Comparison of ENCODE assay signal across 9 mouse cellular contexts in genomic region chr5:35131773-35132172, GRCm38 (mm10). TPM values are rescaled to one million over a fixed set of nuclear protein-coding genes. Genes with fewer than 3 reads are reported as not detected.
A peak's percentile ranks its signal among the peaks of the same experiment; 100 is the strongest.
DNase-seq lines count a peak whose midpoint lies in the region; ATAC-seq and TF ChIP-seq lines count a peak whose summit lies in the region.
"Had no signal": no experiment of that assay in that cellular context is flagged by ENCODE, and none has a peak within 500 bp of the region (broad histone marks: within the 10 kb centered on the region; RNA-seq: fewer than 3 reads in every experiment).

No protein-coding gene starts in this region.

- H3K4me2 ChIP-seq in embryonic facial prominence, embryonic 11.5 days (ENCODE audit: low read depth, low read length): no peak overlapping the region
- H3K4me2 ChIP-seq in liver, embryonic 12.5 days: no peak overlapping the region
- no peak overlapping the region for H3K4me2 ChIP-seq in neural tube, embryonic 11.5 days (ENCODE audit: low read depth)
- H3K4me2 ChIP-seq in stomach, embryonic 14.5 days (replicated peaks; ENCODE audit: low read depth, low read length): no peak overlapping the region
- H3K4me2 ChIP-seq: embryonic facial prominence, embryonic 15.5 days had no signal

- no peak; the same call in 1 of the 2 replicates for ATAC-seq in embryonic facial prominence, embryonic 11.5 days (replicated peaks; ENCODE audit: insufficient number of reproducible peaks, low FRiP score, low TSS enrichment, low read depth)
- peak; percentile 42; the same call in 1 of the 2 replicates for ATAC-seq in liver, embryonic 12.5 days
- ATAC-seq in neural tube, embryonic 11.5 days (ENCODE audit: insufficient read depth, low FRiP score, low TSS enrichment): no peak
- 0 out of 2 replicates have a peak, but pooled peaks have one; percentile 35 for ATAC-seq in stomach, embryonic 14.5 days (ENCODE audit: insufficient number of reproducible peaks, insufficient read depth, low FRiP score, low read depth)

- H3K9ac ChIP-seq in embryonic facial prominence, embryonic 11.5 days (replicated peaks; ENCODE audit: low read length): no peak overlapping the region
- H3K9ac ChIP-seq in heart, adult 2 months (ENCODE audit: low read depth, low read length): no peak overlapping the region
- no peak overlapping the region for H3K9ac ChIP-seq in liver, embryonic 12.5 days
- H3K9ac ChIP-seq in neural tube, embryonic 11.5 days (ENCODE audit: low read length): no peak overlapping the region
- no peak overlapping the region for H3K9ac ChIP-seq in stomach, embryonic 14.5 days (replicated peaks; ENCODE audit: low read depth, low read length)
- H3K9ac ChIP-seq: embryonic facial prominence, embryonic 15.5 days had no signal

- no peak overlapping the region for H3K27ac ChIP-seq in embryonic facial prominence, embryonic 11.5 days (replicated peaks; ENCODE audit: low read depth, low read length)
- H3K27ac ChIP-seq in heart, adult 2 months: no peak overlapping the region
- H3K27ac ChIP-seq in liver, embryonic 12.5 days: no peak overlapping the region
- no peak overlapping the region for H3K27ac ChIP-seq in neural tube, embryonic 11.5 days (ENCODE audit: low read depth, low read length)
- H3K27ac ChIP-seq in stomach, embryonic 14.5 days (ENCODE audit: low read length): no peak overlapping the region
- H3K27ac ChIP-seq: embryonic facial prominence, embryonic 15.5 days had no signal

- no peaks in the 10 kb centered on the region for H3K79me2 ChIP-seq in heart, adult 2 months (replicated peaks; ENCODE audit: control insufficient read depth, insufficient read depth, low read length)

- no peak for TF ChIP-seq POLR2A in heart, adult 2 months (IDR thresholded peaks at IDR 0.05; ENCODE audit: insufficient read depth, low read depth, low read length)

- intact Hi-C loops in heart, adult 2 months (cut with DNase I): loop anchor here (2.0 to 5.0 kb wide), 2 partner anchors 81 to 144 kb away; no protein-coding TSS in a partner anchor

- WGBS in embryonic facial prominence, embryonic 11.5 days: 9% methylated on average over 7 of the region's 7 CpGs
- 6% methylated on average over 7 of the region's 7 CpGs for WGBS in heart, adult 2 months
- WGBS in liver, embryonic 12.5 days (ENCODE audit: insufficient replicate concordance): 10% methylated on average over 7 of the region's 7 CpGs
- 6% methylated on average over 7 of the region's 7 CpGs for WGBS in neural tube, embryonic 11.5 days
- 5% methylated on average over 7 of the region's 7 CpGs for WGBS in stomach, embryonic 14.5 days

- DNase-seq in B cell, adult 2 months: peak; percentile 70 to 72
- peak; percentile 86 for DNase-seq in adrenal gland, postnatal 25 days
- peak; percentile 88 for DNase-seq in embryonic facial prominence, embryonic 11.5 days (ENCODE audit: low spot score)
- DNase-seq in heart, adult 2 months: peak; percentile 81
- peak; percentile 93 for DNase-seq in kidney, postnatal 10 days
- peak; percentile 85 for DNase-seq in neural tube, embryonic 11.5 days (ENCODE audit: low spot score)

- no peak overlapping the region for H3K4me3 ChIP-seq in embryonic facial prominence, embryonic 11.5 days (ENCODE audit: low read depth, low read length)
- no peak overlapping the region for H3K4me3 ChIP-seq in heart, adult 2 months
- no peak overlapping the region for H3K4me3 ChIP-seq in liver, embryonic 12.5 days
- no peak overlapping the region for H3K4me3 ChIP-seq in neural tube, embryonic 11.5 days (ENCODE audit: low read depth, low read length)
- no peak overlapping the region for H3K4me3 ChIP-seq in stomach, embryonic 14.5 days (ENCODE audit: low read depth, low read length)
- H3K4me3 ChIP-seq: embryonic facial prominence, embryonic 15.5 days had no signal

- peak; percentile 90 for TF ChIP-seq CTCF in heart, adult 2 months (IDR thresholded peaks at IDR 0.05)

- H3K9me3 ChIP-seq in embryonic facial prominence, embryonic 11.5 days (replicated peaks; ENCODE audit: control insufficient read depth, low read length): no peaks in the 10 kb centered on the region
- H3K9me3 ChIP-seq in liver, embryonic 12.5 days (replicated peaks): 0 out of 2 replicates have a peak, but pooled peaks cover 4% of the 10 kb centered on the region
- no peaks in the 10 kb centered on the region for H3K9me3 ChIP-seq in neural tube, embryonic 11.5 days (ENCODE audit: control insufficient read depth, low read length)
- H3K9me3 ChIP-seq in stomach, embryonic 14.5 days (ENCODE audit: control insufficient read depth, low read depth, low read length): no peaks in the 10 kb centered on the region
- H3K9me3 ChIP-seq: embryonic facial prominence, embryonic 15.5 days had no signal

- no peaks in the 10 kb centered on the region for H3K27me3 ChIP-seq in embryonic facial prominence, embryonic 11.5 days (ENCODE audit: control insufficient read depth, insufficient read depth, low read length)
- no peaks in the 10 kb centered on the region for H3K27me3 ChIP-seq in heart, adult 2 months (ENCODE audit: control insufficient read depth, insufficient read depth, low read length)
- H3K27me3 ChIP-seq in liver, embryonic 12.5 days (replicated peaks): peaks cover 18% of the 10 kb centered on the region
- no peaks in the 10 kb centered on the region for H3K27me3 ChIP-seq in neural tube, embryonic 11.5 days (ENCODE audit: control insufficient read depth, insufficient read depth, low read length)
- no peaks in the 10 kb centered on the region for H3K27me3 ChIP-seq in stomach, embryonic 14.5 days (ENCODE audit: control insufficient read depth, insufficient read depth, low read length)

- no peaks in the 10 kb centered on the region for H3K4me1 ChIP-seq in embryonic facial prominence, embryonic 11.5 days (ENCODE audit: control insufficient read depth, insufficient read depth, low read length)
- H3K4me1 ChIP-seq in heart, adult 2 months (ENCODE audit: control insufficient read depth, insufficient read depth, low read length): no peaks in the 10 kb centered on the region
- no peaks in the 10 kb centered on the region for H3K4me1 ChIP-seq in liver, embryonic 12.5 days
- no peaks in the 10 kb centered on the region for H3K4me1 ChIP-seq in neural tube, embryonic 11.5 days (ENCODE audit: control insufficient read depth, insufficient read depth, low read length)
- no peaks in the 10 kb centered on the region for H3K4me1 ChIP-seq in stomach, embryonic 14.5 days (ENCODE audit: control insufficient read depth, insufficient read depth, low read length)
- H3K4me1 ChIP-seq: embryonic facial prominence, embryonic 15.5 days had no signal

- H3K36me3 ChIP-seq in embryonic facial prominence, embryonic 11.5 days (replicated peaks; ENCODE audit: control insufficient read depth, insufficient read depth, low read depth, low read length): no peaks in the 10 kb centered on the region
- no peaks in the 10 kb centered on the region for H3K36me3 ChIP-seq in heart, adult 2 months (ENCODE audit: control insufficient read depth, insufficient read depth, low read length)
- no peaks in the 10 kb centered on the region for H3K36me3 ChIP-seq in liver, embryonic 12.5 days
- H3K36me3 ChIP-seq in neural tube, embryonic 11.5 days (ENCODE audit: control insufficient read depth, insufficient read depth, low read length): no peaks in the 10 kb centered on the region
- no peaks in the 10 kb centered on the region for H3K36me3 ChIP-seq in stomach, embryonic 14.5 days (ENCODE audit: control insufficient read depth, insufficient read depth, low read length)
- H3K36me3 ChIP-seq: embryonic facial prominence, embryonic 15.5 days had no signal

- 0 out of 2 replicates have a peak, but pooled peaks have one; percentile 27 for TF ChIP-seq EP300 in heart, adult 2 months (IDR thresholded peaks at IDR 0.05; ENCODE audit: insufficient read depth, low read depth, low read length)

RNA-seq across cellular contexts. Expression of gene Lrpap1, which starts 26.2 kb away (rescaled TPM):
- 105 and 120 TPM in 2 replicates for total RNA-seq in adrenal gland, postnatal 25 days (2021)
- polyA plus RNA-seq in embryonic facial prominence, embryonic 11.5 days (2014; fragmentation: Nextera tagmentation; extraction: Ambion mirVana): 92.2 and 92.3 TPM in 2 replicates
- 10 to 100 TPM; 49.0 to 59.0 TPM for total RNA-seq in heart, adult 2 months (2021)
- 33.1 and 39.4 TPM in 2 replicates for polyA plus RNA-seq in heart, adult 2 months (2012; rRNA removed)
- 77.1 and 78.4 TPM in 2 replicates for polyA plus RNA-seq in liver, embryonic 12.5 days (2016; fragmentation: Nextera tagmentation; extraction: Ambion mirVana)
- 94.1 and 101 TPM in 2 replicates for polyA plus RNA-seq in neural tube, embryonic 11.5 days (2014; fragmentation: Nextera tagmentation; extraction: Ambion mirVana)
- polyA plus RNA-seq in stomach, embryonic 14.5 days (2014; fragmentation: Nextera tagmentation; extraction: Ambion mirVana): 187 and 192 TPM in 2 replicates

Comparison
In these comparisons a context has a peak if more than half of its experiments do, and no peak if none do; other contexts are left out.
1. ATAC-seq: peak in liver, embryonic 12.5 days (single experiment) and stomach, embryonic 14.5 days (single experiment); none in embryonic facial prominence, embryonic 11.5 days (single experiment) and neural tube, embryonic 11.5 days (single experiment).
2. Peak in every context shown above with its lines, with median percentiles within 50 percentile points of each other: DNase-seq.